Mouse (Mus musculus): ENCODE data around the gene Trim14. TPM values are rescaled to one million over a fixed set of nuclear protein-coding genes. Genes with fewer than 3 reads are reported as not detected.

Gene Trim14
- polyA plus RNA-seq, 2 experiments from 2014 or later, result 26.7 to 31.2 TPM

GRCm38 (mm10) chr4:46526798-46527557 is 9.0 kb downstream of the Trim14 start:
- no peak for ATAC-seq

- peak; percentile 64 for ATAC-seq
Observed at GRCm38 (mm10) chr4:46526226-46526625, 9.7 kb downstream of the Trim14 start.

GRCm38 (mm10) chr4:46523324-46523723 is 12.6 kb downstream of the Trim14 start:
- no peak for ATAC-seq

GRCm38 (mm10) chr4:46521457-46521856 is 14.5 kb downstream of the Trim14 start:
- no peak for ATAC-seq

DNA sequence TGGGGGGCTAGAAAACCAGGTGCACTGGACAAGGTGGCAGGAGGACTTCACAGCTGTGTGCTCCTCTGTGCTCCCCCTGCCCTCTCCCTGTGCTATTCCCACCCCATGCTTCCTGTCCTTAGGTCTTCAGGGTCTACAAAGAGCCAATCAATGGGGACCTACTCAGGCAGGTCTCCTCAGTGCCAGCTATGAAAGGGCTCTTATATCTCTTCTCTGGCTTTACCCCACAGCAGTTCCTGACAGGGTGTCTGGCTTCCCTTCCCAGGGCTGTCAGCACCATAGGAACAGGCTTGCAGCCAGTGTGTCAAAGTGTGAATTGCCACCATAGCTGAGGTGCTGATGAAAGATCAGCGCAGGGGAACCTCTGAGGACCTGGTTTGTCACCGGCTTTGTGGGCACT is 15.4 kb downstream of the Trim14 start:
- ATAC-seq, result no peak

DNA sequence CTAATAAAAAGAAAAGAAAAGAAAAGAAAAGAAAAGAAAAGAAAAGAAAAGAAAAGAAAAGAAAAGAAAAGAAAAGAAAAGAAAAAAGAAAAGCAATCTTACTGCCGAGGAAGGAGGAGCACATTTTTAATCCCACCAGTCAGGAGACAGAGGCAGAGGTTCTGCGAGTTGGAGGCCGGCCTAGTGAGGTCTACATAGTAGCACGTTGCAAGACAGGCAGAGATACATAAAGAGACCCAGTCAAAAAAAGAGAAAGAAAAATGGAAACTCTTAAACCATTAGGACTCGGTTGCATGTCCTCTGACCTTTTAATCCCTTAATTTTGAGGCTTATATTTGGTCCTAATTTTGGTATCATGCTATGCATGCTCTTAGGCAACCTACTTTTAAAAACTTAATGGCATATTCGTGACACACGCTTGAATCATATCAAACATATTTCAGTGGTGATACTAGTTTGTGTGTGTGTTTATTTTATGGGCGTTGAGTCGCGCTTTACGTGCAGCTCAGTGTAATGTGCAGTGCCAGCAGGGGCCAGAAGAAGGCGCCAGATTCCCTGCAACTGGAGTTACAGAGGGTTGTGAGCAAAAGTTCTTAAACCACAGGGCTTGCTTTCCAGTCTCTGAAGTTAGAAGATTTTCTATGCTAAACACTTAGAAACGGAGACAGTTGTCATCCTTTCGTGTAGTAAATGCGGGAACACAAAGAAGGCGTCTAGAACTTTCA is 28.0 kb downstream of the Trim14 start:
- ATAC-seq, result peak; percentile 72

DNA sequence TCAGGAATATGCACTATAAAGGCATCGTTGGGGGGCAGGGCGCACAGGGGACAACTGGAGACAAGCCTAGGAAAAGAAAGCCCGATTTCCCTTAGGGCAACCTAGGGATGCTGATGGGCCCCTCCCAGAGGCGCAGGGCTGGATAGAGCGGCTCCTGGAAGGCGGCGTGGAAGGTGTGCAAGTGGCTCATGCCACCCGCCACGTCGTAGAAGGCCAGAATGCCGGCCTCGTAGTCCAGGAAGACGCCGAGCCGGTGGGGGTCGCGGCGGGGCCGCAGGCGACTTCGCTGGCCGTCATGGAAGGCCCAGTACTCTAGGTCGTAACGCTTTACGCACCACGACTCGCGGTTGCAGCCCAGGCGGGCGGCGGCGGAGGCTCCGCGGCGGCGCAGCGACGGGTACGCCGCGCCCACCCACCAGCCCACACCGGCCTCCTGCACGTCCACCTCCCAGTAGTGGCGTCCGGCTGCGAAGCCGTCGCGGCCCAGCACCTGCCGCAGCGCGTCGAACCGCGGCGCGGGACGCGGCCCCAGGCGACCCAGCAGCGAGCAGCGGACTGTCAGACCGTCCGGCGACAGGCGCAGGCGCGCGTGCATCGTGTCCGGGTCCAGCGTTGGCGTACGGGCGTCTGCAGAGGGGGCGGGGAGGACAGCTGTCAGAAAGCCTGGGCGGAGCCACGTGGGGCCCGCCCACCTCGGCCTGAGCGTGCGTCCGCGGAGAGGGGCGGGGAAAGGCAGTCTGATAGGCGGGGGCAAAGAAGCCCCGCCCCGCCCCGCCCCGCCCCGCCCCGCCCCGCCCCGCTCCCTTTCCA is 28.9 kb downstream of the Trim14 start:
- ATAC-seq, result peak; percentile 75

- ATAC-seq, result no peak
Observed at GRCm38 (mm10) chr4:46505361-46506057, 30.4 kb downstream of the Trim14 start.

DNA sequence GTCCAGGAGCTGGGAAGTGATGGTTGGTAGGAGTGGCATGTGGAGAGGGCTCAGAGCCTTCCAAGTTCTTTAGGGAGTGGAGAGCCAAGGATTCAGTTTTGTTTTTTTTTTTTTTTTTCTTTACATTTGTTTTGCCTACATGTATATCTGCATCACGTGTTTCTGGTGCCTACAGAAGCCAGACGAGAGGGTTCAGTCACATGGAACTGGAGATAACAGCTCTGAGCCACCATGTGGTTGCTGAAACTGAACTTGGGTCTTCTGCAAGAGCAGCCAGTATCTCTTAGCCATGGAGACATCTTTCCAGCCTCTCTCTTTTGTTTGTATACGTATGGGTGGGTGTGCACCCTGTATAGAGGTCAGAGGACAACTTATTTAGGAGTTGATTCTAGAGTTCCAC is 32.1 kb downstream of the Trim14 start:
- ATAC-seq, result no peak

- ATAC-seq, result no peak
Observed at GRCm38 (mm10) chr4:46502606-46503502, 33.1 kb downstream of the Trim14 start.

DNA sequence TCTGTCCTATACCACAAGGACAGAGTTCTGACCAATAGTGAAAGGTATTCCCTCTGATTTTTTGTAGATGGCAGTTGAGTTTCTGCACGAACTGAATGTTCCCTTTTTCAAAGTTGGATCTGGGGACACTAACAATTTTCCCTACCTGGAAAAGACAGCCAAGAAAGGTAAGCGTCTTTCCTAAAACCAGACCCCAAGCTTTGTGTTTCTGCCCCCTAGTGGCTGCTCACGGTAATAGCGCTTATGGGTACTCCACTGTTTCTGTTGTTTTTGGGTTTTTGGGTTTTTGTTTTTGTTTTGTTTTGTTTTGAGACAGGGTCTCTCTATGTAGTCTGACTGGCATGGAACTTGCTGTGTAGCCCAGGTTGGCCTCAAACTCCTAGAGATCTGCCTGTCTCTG is 37.0 kb downstream of the Trim14 start:
- peak; percentile 31 for ATAC-seq

DNA sequence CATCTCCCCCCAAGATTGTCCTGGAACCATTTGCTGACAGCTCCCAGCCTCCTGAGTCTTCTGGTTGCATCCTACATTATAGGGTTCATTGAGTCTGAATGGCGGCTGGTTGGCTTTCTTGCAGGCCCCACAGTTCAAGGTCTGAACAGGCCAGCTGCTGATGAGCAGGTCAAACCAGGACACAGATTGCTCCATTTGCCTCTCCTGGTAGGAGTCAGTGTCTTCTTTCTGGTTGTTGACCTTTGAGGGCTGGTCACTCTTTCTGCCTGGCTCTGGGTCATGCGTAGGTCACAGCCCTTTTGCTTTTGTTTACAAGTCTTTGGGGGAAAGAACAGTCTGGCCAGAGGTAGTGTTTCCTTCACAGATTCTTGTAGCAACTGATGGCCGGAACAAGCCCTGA is 37.4 kb downstream of the Trim14 start:
- ATAC-seq, result no peak

GRCm38 (mm10) chr4:46497286-46497892 is 38.6 kb downstream of the Trim14 start:
- peak; percentile 67 for ATAC-seq

DNA sequence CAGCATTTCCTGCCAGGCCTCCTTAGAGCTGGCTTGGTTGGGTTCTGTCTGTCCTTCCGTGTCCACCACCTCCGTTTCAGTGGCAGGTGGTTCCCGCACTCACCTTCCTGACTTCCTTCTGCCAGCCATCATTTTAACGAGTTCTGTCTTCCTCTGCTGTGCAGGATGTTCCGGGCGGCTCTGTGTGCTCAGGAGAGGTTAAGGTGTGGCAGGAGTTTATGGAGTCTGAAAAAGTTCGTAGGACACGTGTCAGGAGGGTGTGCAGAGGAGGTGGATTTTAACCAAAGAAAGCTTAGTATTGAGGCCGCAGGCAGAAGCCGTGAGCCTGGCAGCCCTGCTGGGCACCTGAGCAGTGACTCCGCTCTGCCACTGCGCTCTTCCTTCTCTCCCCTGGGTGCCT is 40.4 kb downstream of the Trim14 start:
- ATAC-seq, result no peak

DNA sequence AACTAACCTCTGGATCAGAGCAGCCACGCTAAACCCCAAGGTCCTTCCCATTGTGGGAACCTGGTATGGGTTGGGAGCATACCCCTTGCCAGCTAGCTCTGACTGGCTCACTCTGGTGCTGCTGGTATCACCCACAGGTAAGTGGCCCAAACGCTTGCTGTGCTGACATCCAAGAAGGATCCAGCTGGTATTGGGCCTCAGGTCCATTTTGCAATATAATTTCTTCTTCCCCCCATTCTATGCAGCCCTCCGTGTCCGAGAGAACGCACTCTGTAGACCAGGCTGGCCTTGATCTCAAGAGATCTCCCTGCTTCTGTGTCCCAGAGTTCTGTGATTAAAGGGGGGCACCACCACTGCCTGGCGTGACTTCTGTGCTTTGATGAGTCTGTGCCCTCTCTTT is 42.9 kb downstream of the Trim14 start:
- ATAC-seq, result no peak

- ATAC-seq, result peak; percentile 90
Observed at GRCm38 (mm10) chr4:46489028-46489925, 46.7 kb downstream of the Trim14 start, which contains the start of gene Nans. Gene Nans (plus strand): TSS chr4:46489248.

DNA sequence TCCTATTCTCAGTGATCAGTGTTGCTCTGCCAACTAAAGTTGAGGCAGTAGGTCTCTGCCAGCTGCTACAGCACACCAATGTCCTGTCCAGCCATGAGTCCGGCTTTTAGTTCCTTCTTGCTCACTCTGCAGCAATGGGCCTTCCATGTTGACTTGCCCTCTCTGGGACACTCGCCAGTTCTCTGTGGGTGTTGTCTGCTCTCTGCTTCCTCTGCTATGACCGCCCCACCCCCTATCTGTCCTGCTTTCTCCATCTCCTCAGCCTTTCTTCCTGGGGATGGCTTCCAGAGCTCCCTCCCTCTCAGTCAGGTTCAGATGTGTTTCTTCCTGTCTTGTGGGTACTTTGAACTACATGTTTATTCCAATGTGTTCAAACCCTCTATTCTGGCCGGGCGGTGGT is 48.6 kb downstream of the Trim14 start:
- no peak for ATAC-seq

- peak; percentile 72 for ATAC-seq
Observed at GRCm38 (mm10) chr4:46485696-46486417, 50.1 kb downstream of the Trim14 start.

DNA sequence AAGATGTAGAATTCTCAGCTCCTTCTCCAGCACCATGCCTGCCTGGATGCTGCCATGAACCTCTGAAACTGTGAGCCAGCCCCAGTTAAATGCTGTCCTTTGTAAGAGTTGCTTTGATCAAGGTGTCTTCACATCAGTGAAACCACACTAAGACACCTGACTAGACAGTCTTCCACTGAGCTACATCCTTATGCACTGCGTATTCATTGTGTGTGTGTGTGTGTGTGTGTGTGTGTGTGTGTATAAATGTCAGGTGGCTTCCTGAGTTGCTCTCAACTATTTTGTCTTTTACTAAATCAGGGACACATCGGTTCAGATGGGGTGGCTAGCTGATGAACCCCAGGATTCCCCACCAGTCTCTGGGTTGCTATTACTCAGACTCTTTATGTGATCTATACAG is 56.9 kb downstream of the Trim14 start:
- ATAC-seq, result peak; percentile 79
